Mouse (Mus musculus) kidney, adult 9 months (tissue): ENCODE data around the gene Ovca2.

Experiments
- DNase-seq: peaks from one replicate; pipeline ENCODE4 v3.0.0; 2022

The Ovca2 gene

DNA sequence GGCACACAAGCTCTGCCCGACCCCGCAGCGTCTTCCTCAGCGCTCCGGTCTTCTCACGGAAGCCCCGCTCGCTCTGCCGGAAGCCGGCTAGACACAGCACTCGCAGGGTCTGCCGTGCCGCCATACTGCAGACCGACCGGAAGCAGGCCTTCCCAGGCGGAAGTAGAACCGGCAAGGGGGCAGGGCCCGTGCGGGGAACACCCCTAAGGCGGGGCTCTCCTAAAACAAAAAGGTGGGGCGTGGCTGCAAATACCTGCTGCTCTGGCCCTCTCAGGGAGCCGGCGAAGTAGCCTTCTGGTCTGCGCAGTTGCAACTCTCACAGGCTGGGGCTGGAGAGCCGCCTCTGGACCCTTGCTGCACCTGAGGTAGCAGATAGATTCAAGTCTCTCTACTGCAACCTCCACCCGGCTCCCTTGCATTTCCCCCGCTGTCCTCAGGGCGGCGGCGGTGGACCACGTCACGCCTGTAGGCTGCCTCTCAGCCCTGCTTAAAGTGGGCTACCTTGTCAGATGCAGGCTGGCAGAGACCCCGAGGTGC, at the start of gene Ovca2:
Ovca2 (minus strand) TSS at position 164 of the 537 bp plus-strand sequence.
- DNase-seq, result peak; percentile 93

DNA sequence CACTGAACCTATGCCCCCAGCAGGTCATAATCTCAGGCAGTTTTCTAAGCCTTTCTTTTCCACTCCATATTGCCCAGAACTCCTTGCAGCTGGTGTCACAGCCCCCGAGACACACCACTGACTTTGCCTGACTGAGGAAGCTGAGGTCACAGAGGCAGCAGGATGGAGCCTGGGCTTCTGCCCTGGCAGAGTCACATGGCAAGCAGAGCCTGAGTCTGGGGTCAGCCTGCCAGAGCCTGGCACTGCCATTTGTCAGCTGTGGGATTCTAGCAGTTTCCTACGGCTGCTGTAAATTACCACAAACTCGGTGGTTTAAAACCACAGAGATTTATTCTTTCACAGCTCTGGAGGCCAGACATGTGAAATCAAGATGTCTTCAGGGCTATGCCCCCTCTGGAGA, 49.0 kb upstream of the Ovca2 start:
- DNase-seq, result no peak

GRCm38 (mm10) chr11:75224835-75225234, 46.2 kb upstream of the Ovca2 start:
- DNase-seq, result no peak

DNA sequence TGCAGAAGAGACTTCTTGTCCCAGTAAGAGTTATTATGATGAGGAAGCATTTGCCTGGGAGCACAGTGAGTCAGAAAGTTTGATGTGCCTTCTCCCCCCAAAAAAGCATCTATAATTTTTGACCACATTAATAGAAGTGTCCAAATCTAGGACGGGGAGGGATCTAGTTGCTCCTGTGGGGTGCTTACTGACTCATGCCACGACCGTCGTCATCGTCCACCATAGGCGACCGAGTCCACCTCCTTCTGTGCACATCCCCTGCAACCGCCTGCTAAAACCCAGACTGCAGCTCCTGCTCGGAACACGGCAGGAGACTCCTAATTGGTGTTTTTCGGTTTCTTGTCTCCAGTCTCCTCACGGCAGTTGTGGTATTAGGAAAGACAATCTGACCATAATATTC, 45.4 kb upstream of the Ovca2 start:
- DNase-seq, result no peak

- no peak for DNase-seq
Measured at GRCm38 (mm10) chr11:75220517-75221145, 42.0 kb upstream of the Ovca2 start.

DNA sequence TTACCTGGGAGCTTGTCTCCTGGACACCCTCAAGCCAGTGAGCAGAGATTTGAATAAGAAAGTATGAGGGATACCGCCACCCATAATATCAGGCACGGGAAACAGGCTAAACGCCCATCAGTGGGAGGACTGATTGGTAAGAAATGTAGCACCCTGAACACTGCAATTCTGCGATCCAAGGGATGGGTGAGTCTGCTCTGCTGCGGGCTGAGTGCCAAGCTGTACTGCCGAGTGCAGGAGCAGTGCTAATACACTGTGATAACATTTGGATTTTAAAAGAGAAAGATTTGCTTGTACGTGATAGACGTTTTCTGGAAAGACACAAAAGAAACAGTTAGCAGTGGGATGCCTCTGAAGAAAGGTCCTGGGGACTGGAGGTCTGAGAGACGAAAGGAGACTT, 41.5 kb upstream of the Ovca2 start:
- no peak for DNase-seq

DNA sequence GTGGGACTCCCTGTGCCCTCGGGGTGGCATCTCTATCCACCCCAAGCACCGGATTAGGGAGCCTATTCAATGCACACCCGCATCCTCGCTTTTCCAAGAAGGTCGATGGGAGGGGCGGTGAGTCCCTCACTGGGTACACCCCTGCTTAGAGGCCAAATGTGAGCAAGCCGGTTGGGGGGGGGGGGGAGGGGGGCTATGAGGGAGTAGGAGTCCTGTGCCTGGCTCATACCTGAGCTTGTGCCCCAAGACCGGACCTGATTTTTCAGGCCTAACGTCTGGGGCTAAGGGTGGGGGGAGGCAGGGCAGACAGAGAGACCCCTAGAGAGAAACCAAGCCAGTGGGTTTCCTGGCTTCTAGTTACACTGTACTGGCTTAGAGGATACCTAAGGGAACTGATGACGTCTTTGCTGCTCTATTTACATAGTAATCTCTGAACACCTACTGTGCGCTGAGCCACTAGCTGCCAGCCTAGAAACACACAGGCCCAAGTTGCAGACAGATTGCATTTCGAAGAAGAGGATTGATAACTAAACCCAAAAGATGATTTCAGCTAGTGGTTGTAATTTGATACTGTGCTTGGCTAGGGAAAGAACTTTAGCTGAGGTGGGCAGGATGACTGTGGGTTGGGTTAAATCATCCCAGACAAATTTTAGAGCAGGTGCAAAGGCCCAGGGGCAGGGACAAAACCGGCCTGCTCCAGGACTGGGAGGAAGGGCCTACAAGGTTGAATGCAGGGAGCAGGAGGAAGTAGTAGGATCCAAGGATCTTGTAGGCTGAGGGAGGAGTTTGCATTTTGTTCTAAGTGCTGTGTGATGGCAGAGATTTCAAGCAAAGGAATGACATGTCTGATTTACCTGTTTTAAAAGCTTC, 35.7 kb upstream of the Ovca2 start:
- peak; percentile 61 for DNase-seq

- DNase-seq, result peak; percentile 96
Measured at GRCm38 (mm10) chr11:75213372-75214080, 34.9 kb upstream of the Ovca2 start.

DNA sequence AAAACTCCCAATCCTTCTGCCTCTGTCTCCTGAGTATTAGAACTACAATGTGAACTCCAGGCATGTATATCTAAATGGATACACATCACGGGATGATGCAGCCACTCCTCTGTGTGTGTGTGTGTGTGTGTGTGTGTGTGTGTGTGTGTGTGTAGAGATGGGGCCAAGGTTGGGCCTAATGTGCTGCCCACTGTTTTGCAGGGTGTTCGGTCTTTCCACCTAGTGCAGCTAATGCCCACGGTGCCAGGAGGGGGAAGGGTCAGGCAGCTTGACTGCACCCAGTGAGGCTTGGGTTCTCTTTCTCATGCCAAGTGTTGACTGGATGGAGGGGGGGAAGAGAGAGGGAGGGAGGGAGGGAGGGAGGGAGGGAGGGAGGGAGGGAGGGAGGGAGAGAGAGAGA, 34.2 kb upstream of the Ovca2 start:
- DNase-seq, result peak; percentile 77

GRCm38 (mm10) chr11:75212031-75212667, 33.5 kb upstream of the Ovca2 start:
- peak; percentile 81 for DNase-seq

GRCm38 (mm10) chr11:75210755-75211154, 32.1 kb upstream of the Ovca2 start:
- no peak for DNase-seq

DNA sequence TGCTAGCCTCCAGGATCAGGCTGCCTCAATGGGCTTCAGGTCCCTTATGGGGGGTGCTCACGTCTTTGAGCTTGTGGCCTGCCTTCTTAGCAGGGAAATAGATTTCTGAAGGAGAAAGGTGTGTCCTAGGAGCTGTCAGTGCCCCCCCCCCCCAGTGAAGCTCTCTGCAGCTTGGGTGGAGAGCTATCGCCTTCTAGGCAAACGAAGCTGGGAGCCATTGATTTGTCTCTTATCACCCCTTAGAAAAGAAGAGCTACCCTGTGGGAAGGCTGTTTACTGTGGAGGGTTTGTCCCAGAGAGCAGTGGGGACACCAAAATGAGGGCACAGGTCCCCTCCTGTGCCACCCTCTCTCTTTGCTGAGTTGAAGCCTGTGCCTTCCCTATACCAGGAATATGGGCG, 31.5 kb upstream of the Ovca2 start:
- DNase-seq, result no peak

DNA sequence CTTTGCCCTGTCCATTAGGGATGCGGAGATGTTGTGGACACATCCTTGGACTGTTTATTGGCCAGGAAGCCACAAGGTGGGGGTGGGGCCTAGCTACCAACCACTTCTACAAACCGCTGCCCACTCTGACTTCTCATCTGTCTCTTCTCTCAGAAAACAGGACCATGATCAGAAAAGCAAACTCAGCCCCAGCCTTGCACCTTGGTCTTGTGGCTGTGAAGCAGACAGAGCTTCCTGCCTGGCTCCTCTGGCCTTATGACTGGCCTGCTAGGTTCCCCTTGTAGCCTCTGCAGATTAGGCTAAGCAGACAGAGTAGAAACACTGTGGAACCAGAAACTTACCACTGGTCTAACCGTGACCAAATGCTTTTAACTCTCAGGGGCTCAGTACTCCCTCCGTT, 30.7 kb upstream of the Ovca2 start:
- no peak for DNase-seq

DNA sequence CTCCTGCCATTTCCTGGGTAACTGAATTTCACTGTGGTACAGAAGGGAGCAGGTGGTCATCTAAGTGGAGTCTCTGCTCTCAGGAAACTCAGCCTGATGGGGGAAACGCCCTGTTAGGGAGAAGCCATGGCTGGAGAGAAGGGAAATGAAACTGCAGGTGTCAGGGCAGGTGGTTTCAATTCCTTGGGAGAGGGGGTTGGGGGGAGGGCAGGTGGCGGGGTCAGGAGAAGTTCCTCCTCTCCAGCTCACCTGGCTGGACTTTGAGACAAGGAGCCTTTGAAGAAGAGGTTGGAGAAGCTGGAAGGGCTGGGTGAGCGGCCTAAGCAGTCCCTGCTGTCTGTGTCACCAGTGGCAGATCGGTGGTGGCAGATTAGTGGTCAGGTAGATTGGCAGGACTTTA, 27.7 kb upstream of the Ovca2 start:
- no peak for DNase-seq

DNA sequence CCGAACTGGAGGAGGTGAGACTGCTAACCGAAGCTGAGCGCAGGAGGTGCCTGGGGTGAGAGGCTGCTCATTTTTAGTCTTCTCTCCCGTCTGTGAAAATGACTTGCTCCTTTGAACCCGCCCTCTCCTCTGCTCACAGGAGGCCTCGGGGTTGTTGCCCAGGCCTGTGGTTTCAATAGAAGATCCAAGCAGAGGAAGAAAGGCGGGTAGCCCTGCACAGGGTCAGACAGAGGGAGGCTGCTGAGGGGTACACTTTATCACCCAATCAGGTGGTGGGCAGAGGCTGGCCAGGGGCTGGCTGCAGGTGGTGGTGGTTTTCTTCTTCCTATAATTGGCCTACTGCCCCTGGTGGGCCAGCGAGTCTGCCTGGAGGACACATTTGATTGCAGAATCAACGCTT, 25.8 kb upstream of the Ovca2 start:
- no peak for DNase-seq

DNA sequence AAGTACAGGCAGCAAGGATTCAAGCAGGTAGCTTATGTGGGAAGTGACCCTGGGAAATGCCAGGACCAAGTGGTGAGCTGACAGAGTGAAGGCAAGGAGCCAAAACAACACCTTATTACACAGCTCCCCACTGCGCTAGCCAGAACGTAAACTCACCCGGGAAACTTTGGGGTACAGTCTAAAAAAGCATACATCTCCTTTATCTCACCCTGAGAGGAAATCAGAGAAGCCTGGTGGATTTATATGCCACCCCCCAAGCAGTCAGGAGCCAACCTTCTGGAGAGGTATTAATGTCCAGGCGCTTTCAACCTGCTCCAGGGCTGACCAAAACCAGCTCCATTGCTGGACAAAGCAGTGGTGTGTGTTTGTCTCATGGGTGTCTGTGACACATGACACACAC, 25.3 kb upstream of the Ovca2 start:
- no peak for DNase-seq

DNA sequence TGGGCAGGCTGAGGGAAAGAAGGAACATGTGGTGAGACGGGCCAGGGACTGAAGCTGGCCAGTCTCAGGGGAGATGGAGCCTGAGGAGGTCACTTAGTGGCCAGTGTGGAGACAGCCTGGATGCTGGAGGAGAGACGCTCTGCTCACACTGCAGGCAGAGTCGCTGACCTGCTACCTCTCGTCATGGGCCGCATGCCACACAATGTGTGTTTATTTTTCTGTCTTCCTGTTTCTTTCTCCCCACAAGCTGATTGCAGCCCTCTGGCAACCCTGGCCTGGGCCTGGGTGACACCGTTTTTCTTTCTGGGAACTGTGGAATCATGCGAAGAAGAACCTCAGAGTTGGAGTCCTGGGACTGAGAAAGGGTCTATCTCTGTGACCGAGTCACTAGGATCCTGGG, 23.1 kb upstream of the Ovca2 start:
- DNase-seq, result no peak

DNA sequence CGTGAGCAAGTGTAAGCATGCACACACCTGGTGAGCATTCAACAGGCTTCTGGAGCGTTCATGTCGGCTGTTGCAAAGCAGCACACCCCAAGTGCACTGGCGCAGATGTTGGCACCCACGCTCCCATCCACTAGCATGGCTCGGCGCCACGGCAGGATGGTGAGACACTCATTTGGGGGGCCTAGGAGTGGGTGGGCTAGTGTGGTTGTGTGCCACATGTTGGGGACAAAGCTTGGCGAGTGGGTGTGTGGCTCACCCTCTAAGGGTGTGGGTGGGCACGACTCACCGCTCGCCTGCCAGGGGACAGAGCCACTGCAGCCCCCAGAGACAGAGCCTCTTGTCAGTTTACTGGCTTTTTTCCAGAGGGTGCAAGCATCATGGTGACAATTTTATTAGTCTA, 22.3 kb upstream of the Ovca2 start:
- DNase-seq, result no peak

GRCm38 (mm10) chr11:75199951-75200350, 21.3 kb upstream of the Ovca2 start:
- no peak for DNase-seq

DNA sequence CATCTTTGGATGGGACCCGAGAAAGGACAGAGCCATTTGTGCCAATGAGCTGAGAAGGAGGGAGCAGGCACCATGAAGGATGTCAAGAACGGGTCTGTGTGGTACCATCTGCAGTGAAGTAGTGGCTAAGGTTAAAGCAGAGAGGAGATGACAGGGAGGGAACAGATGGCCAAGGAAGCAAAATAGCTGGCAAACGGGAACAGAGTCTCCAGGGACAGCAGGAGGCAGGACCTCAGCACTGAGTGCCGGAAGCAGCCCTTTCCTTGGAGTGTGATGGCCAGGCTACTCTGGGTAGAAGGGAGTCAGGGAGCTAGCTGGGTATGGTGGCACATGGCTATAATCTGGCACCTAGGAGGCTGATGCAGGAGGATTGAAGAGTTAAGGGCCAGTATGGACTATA, 20.2 kb upstream of the Ovca2 start:
- DNase-seq, result no peak

- DNase-seq, result no peak
Measured at GRCm38 (mm10) chr11:75197956-75198355, 19.3 kb upstream of the Ovca2 start.

DNA sequence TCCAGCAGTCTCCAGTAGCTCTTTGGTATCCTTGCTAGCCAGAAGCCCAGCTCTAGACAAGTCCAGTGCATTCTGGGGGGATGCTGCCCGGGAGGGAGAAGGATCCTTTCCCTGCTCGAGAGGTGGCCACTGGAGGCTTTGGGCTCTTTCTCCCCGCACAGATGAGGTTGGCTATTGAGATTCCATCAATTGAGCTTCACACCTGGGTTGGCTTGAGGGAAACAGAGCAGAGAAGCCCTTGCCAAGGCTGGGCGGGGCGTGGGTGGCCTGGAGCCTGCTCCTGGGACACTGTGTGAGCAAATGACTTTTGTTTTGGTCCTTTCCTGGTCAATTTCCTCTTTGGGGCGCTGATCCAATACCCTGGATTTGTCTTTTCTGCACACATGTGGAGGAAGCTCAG, 17.5 kb upstream of the Ovca2 start:
- DNase-seq, result no peak

DNA sequence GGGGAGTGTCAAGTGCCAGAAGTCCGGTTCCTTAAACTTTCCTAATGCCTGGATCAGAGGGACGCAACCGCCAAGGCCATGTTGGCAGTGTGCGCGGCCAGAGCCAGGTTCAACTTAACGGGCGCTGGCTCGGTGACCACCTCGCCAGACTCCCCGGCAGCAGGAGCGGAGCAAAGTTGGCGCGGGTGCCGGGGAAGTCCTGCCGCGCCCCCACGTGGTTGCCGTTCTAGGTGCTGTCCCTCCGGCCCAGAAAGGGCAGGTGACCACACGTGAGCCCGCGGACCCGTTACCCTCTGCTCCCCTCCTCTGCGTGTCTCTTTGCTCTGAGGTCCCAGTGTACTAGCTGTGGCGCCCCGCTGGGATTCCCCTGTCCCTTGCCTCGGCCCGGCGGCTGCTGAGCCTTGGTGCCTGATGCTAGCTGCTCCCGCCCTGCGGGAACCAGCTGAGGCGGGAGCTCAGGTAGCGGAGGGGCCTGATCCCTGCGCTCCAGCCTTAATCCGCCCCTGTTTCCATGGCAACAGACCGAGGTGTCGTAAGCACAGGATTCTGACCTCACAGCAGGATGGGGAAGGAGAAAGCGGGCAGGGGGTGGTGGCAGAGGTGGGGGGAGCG, 16.3 kb upstream of the Ovca2 start:
- DNase-seq, result peak; percentile 66
